Mouse (Mus musculus): ENCODE measurements at regions not wholly inside any gene's neighbourhood (a gene's known extent, or its start where the extent isn't known, plus 50 kb on each side); places are given as distances from the start of the nearest gene placed in this dataset.

DNA sequence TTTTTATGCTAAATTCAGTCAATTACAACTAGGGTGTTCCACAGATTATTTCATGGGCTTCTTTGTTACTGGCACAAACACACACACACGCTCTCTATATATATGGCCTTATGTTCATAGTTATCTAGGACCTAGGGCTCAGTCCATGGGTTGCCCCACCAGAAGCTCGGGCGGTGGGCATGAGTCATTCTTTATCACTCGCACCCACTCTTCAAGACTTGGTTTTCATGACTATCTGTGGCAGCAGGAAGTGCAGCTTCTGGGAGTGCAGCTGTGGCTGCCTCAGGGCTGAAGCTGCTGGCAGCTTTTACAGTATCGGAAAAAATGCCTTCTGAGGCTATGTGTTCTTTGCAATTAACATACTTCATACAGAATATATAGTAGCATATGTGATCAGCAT is 198.7 kb downstream of the Ipo11 start:
- no peak for DNase-seq

DNA sequence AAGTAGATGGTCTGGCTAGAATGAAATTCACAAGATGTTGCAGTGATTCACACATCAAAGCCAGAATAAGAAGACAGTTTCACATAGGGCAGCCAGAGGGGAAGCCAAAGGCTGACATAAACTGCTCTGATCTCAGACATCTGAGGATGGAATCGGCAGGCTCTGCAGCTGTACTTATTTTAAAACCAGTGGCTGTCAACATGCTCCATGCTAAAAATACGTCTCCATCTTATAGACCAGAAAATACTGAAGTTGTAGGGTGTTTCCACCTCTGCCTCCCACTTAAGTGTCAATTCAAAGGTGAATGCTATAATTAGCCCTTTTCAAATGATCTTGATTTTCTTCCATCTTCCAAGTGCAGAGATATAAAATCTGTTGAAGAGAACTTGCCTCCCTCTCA is 202.4 kb downstream of the Ipo11 start:
- no peak for DNase-seq

DNA sequence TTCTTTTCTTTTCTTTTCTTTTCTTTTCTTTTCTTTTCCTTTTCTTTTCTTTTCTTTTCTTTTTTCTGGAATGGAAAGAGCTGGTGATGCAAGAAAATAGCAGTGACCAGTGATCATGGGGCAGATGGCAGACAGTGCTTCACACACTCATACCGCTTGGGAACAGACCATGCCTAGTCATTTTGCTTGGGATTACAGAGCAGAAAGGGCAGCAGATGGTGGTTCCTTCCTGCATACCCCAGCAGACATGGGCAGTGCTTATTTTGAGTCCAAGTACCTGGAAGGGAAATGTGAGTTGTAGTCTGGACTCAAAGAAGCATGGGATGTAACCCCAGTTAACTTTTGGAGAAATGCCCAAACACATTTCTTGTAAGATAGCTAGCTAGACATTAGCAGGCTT is 203.9 kb downstream of the Ipo11 start:
- DNase-seq = no peak

DNA sequence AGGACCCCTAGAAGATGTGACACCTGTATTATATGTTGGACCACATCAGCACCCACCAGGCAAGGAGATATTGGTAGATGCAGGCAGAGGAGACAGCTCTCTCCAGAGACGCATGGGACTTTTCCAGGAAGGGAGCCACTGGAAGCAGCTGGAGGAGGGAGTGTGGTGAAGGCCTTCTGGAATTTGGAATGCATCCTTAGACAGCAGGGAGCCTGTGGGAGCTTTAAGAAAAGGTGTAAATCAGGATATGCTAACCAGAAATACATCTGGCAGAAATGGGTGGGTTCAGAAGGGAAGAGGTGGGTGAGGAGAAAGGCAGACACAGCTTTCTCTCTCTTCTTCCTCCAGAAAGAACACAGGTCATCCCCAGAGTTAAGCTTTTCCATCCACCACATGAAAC is 213.4 kb downstream of the Ipo11 start:
- no peak for DNase-seq

DNA sequence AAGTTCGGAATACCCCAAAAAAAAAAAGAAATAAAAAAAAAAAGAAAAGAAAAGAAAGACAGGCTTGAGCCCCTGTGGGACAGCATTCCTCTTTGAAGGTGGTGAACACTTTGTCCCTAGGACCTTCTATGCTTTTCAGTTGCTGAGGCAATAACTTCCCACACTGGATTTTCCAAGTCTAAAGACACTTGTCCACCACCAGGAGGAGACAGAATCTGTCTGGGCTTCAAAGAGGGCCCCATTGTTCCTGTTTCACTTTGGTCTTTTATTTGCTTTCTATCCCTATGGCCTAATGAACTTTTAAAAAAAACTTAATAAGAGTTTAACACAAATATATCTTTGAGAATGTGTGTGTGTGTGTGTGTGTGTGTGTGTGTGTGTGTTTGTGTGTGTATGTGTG is 215.6 kb downstream of the Ipo11 start:
- peak; percentile 6 to 16 for DNase-seq

DNA sequence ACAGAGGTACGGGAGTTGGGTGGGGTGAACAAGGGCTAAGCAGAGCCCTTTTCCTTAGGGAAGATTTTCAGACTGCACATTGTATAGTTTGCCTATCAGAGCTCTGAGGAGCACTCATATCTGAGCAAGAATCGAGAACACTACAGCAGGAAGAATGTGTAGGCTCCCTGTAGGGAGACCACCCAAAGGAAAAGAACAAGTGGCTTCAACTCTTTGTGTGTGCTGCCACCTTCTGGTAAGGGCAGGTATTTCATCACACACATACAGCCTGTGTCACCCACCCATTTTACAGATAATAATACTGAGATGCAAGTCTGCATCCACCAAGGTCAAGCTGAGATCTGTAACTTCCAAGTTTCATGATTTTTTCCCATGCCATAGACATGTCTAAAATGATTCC is 221.0 kb downstream of the Ipo11 start:
- peak in 1 of 2 experiments; percentile 12 for DNase-seq

DNA sequence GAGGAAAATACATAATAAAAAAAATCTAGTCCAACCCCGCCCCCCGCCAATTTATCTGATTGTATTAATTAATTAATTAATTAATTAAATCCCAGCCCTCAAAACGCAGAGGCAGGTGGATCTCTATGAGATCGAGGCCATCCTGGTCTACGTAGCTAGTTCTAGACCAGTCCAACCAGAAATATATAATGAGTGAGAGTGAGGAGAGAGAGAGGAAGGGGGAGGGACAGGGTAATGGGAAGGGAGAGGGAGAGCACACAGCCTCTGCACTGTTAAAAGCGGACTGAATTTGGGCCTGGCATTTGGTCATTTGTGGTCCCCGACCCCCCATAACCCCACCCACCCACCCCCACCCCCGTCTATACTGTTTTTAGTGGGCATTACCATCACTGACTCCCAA is 221.5 kb downstream of the Ipo11 start:
- no peak for DNase-seq

DNA sequence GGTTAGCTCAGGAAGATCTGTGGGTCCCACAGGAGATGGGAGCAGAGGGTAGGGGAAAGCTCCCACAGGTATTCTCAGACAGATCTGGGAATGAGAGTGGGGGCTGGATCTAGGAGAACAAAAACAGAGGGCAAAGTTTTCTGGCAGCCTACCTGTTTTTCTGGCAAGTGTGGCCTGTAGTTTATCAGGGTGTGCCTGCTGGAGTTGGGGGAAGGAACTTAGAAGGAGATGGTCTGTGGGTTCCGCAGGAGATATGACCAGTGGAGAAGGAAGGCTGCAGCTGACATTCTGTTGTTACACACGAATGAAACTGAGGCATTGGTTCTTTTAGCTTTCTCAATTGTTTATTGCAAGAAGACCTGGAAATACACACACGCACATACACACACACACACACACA is 226.2 kb downstream of the Ipo11 start:
- DNase-seq = no peak

DNA sequence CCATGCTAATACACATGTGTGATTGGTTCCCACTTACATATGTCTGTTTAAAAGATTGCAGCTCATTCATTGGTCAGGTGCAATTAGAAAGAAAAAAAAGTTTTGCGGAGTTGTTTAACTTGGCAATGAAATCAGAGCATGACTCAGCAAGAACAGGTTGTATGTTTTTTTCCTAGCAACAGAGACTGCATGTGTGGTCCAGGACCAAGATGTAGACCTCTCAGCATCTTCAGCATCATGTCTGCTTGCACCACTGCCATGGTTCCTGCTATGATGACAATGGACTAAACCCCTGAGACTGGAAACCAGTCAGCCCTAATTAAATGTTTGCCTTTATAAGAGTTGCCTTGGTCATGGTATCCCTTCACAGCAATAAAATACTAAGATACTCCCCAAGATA is 236.4 kb downstream of the Ipo11 start:
- DNase-seq = no peak

DNA sequence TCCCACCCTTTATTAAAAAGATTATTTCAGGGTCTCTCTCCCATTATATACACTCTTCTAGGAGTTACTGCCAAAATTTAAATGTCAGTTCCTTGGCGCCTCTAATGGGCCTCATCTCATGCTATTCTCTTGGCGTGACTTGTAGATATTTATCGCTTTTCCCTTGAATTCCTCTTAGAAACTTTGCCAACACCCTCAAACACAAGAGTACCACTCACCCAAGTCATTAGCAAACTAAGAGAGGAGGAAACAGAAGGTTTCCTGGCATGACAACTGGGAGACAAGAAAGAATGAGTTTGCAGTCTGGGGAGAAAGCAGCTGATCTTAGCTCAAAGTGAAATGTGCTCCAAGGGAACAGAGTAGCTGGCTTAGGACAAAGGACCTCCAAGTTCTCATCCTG is 236.8 kb downstream of the Ipo11 start:
- DNase-seq = no peak

DNA sequence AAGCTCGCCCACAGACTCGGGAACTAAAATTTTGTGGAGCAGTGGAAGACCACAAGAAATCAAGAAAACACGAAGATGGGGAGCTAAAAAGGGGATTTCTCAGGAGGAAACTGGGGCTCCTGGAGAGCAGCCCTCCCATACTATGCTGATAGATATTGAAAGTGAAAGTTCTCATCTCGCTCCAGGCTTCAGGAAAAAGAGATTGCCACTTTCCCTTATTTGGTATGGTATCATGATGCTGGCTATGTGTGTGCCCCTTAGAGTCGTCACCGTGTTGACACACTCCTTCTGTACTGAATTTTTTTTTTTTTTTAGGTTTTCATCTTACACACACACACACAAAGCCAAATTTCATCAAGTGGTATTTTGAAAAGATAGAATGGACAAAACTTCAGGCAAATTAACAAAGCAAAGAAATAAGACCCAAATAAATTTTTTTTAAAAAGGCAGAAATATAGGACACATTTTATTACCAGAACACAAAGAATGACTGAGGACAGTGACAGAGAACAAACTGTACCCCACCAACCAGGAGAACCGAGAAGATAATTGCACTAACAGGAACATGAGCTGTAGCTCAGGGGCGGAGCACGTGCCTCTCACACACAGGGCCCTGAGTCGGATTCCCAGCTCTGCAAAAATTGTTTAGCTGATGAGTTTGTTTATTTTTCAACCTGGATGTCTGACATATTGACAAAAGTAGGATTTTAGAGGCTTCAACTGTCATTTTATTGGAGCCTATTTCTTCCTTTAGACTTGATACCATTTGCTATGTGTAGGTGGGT is 244.8 kb downstream of the Ipo11 start:
- DNase-seq = no peak

DNA sequence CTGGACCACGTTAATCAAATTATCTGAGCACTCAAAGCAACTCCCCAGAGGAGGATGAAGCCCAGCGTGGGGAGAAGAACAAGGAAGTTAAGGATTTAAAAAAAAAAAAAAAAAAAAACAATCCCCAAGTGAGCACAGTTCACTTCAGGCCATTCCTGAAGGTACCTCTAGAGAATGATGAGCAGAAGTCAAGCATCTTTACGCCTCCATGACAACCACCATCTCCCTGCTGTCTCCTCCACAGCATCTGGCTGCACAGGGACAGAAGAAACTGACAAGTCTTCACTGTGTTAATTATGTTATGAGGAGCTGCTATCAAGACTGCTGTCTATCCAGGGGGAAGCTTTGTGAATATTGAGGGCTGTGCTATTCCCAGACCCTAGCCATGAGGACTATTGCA is 246.6 kb downstream of the Ipo11 start:
- no peak for DNase-seq

DNA sequence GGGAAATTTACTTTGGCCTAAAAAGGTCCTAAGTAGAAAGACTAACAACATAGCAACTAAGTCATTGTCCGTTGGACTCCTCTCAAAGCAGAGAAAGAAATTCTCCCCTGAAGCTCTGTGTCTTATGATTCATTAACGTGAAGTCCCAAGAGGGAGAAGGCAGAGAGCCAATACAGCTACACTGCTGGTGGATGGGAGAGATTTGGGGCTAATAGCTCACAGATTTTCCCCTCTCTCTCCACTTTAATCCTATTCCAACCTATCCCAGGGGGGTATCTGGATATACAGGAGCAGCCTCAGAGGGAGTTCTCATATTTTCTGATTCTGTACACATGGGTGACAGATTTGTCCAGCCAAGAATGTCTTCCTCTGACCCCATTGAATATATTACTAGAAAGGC is 247.1 kb downstream of the Ipo11 start:
- no peak for DNase-seq

DNA sequence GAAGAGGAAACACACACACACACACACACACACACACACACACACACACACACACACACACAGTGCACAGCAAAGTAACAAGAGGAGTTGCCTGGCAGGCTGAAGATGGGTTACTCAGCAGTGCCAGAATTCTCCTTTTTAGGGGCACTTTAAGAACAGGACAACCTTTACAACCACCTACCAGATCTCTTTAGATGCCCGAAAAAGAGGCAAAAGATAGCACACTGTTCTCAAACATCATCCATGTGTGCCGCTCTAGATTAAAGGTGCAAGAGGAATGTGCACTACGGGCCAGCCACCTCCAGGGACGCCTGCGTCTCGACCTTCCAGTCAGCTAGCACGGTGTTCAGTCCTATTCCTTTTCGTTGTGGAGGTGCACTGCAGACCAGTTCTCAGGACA is 247.7 kb downstream of the Ipo11 start:
- no peak for DNase-seq

DNA sequence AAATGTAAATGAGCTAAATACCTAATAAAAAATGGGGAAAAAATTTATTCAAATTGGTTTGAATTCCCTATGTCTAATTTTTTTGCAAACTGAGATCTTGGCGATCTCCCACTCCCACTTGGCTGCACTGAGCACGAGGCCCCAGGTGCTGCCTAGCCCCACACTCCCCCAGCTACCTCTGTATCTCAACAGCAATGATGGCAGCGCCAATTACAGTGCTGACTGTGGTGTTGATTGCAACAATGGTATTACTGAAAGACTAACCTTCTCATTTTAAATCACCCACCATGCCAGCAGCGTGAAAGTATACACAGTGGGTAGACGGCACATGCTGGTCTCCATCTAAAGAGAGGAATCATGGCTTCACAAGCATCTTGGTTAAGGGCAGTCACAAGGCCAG is 267.1 kb downstream of the Ipo11 start:
- no peak for DNase-seq

DNA sequence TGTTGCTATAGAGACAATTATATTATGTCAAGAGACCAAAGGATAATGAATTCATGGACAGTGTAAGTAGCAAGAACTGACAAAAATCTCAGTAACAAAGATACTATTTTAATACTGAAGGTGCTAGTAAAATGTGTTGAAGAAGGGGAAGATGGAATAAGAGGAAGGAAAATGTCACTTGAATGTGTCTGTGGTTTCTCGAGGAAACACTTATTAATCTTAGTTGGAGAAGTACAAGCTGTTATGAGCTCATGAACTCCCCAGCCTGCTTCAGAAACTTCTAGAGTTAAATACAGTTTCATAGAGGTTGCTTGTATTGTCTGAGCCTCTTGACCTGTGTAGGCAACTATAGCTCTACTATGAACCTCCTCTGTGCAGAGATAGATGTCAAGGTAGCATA is 274.6 kb downstream of the Ipo11 start:
- no peak for DNase-seq

DNA sequence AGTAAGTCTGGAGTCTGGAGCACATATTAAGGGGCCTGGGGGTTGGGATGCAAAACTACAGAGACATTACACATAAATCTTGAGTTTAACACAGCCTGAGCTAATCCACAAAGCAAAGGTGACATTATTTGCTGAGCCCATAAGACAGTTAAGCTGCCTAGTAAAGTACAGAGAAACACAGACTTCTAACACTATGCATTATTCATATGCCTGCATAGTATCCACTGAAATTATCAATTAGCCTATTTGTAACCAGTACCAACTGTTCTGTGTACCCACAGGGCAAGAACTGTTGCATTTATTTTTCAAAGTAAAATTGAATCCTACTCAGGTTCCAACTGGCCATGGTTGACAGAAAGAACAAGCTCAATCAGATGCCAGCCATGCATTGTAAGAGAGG is 287.4 kb downstream of the Ipo11 start:
- DNase-seq = no peak

DNA sequence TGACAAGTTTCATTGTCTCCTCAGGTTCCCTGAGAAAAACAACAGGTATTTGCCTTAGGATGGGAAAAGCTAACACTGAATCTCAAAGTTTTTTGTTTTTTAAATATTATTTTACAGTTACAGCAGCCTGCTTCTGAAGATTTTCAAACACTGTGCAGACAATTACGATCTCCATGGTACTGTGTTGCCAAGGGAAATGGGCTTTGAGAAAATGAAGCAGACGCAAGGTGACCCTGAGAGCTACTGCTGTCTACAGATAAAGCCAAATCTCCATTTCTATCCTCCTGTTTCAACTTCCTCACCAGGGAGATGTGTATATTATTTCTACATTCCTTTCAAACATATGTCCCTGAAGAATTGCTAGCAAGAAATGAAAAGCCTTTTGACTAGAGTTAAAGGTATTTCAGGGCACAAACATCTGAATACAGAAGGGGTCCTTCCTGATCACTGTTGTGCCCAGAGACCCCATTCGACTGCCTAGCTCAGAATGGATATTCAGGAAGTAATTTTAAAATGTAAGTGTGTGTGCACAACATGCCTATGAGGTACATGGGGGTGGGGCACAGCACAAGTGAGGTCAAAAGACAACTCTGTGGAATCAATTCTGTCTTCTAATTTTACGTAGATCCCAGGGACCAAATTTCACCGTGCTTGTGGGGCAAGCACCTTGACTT is 293.3 kb downstream of the Ipo11 start:
- DNase-seq = no peak

DNA sequence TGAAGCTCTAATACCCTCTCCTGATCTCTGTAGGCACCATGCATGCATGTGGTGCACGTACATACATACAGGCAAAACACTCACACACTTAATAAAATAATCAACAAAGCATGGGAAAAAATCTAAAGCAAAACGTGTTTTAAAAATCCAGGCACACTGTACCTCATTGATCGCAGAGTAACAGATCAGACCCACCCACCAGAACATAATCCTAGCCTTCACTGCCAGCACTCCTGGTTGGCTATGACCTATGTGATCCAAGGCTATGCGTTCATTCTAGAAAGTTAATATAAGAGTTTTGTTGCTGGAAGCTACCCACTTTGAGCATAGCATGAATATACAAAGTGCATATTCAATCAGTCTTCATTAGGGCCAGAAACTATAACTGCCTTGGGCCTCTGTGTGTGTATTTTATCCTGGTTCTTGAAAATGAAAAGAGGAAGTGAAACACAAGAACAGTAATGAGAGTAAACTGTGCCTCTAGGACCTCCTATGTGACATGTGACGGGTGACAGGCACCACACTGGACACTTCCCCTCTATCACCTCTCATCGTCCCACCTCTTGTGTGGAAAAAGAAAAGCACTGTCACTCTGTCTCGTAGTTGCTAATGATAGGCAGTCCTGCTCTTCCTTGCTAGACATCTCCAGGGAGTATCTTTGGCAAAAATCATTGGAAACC is 297.9 kb downstream of the Ipo11 start:
- DNase-seq = no peak

DNA sequence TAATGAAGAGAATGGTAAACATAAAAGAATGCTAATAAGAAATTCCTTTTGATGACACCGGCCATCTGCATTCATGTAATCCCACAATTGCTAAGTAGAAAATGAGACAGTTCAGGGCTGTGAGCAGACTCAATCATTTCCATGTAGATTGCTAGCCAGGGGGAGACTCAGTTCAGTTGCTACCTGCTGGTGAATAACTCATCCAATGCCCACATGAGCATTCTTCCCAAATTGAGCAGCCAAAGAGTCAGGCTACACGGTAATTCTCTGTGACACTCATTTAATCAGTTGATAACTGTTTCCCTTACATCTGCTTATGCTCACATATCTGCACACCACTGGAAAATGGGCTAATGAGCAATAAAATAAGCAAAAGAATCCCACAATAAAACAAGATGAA is 345.0 kb downstream of the Ipo11 start:
- DNase-seq = no peak

DNA sequence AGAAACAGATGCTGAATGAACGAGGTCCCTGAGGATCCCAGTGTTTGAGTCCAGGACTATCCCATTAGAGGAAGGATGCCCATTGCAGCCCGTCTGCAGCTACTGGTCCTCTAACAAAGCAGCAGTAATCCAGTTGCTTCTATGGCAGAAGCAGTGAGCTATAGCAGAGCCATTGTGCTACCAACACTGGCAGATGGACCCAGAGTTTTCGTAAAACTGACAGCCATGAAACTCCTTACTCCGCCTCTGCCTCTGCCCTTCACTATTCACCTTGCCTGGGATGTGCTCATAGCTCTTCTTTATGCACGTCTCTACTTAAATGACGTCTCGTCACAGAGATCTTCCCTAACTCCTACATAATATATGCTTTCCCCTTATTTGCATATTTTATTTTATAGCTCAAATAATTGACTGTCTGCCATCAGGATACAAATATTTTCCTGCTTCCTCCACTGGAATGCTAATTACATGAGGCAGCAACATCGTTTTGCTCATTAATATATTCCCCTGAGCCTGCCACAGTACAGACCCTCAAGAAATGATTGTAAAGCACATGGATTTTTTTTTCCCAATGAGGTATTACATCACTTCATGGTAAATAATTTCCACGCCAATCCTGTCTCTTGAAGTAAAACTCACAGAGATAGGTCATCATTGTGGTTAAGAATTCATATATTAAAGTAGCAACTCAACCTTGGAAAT is 368.9 kb downstream of the Ipo11 start:
- no peak for DNase-seq

DNA sequence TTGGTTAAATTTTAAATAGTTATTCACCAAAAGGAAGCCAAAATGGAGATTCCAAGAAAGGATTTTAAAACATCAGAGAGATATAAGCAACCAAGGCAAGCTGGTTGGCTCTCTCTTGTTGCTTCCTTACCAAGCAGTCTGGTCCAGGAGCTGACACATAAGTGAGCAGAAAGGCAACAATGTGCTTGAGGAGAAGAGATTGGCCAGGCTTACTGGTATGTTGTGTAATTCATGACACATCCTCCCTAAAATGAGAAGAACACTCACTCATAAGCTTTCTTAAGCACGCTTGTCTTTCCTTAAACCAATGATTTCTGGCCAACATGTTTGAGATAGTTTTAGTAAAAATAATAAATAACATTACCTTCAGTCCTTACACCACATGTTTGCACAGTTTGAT is 374.2 kb downstream of the Ipo11 start:
- DNase-seq = no peak

DNA sequence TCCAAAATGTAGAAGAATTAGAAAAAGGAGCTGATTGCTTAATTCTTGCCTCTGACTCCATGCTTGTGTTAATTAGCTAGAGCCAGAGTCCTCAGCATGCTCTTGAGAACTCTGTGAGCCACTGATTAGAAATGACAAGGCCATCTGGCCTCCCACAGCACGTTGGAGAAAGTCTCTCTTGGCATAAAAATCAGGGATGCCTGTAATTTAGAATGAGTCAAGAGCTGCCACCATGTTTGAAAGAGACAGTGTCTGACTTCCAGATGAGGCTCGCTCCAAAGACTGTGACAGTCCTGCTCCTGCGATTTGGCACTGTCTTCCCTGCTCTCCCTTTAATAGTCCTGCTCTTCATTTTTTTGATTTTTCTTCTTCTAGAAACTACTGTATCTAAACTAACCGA is 374.6 kb downstream of the Ipo11 start:
- no peak for DNase-seq
